Mouse (Mus musculus): Measurements from ENCODE around the gene Hlx.

DNA sequence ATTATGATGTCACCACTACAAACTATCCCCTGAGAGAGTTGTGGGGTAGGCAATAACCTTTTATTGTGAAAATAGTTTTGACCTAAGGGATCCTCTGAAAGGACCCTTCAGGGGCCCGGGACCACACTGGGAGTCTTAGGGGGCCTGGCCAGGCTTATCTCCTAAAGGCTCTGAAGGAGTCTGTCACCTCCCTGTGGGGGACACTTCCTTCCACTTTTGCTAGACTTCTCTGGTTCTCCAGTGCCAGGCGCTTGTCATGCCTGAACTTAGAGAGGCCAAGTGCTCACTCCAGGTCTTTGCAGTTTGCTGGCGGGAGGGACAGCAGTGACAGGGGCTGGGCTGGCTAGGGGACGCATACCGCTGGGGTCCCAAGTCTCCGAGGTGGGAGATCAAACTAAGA, 16.3 kb downstream of the Hlx start:
- no peak for TF ChIP-seq POLR2A (IDR thresholded peaks at IDR 0.05; ENCODE audit: extremely low read depth, insufficient read depth, low read length)
- TF ChIP-seq CTCF (IDR thresholded peaks at IDR 0.05; ENCODE audit: extremely low read depth, insufficient read depth, low read length): no peak
